ENCODE assay signal across 13 mouse cellular contexts in the genomic region with DNA sequence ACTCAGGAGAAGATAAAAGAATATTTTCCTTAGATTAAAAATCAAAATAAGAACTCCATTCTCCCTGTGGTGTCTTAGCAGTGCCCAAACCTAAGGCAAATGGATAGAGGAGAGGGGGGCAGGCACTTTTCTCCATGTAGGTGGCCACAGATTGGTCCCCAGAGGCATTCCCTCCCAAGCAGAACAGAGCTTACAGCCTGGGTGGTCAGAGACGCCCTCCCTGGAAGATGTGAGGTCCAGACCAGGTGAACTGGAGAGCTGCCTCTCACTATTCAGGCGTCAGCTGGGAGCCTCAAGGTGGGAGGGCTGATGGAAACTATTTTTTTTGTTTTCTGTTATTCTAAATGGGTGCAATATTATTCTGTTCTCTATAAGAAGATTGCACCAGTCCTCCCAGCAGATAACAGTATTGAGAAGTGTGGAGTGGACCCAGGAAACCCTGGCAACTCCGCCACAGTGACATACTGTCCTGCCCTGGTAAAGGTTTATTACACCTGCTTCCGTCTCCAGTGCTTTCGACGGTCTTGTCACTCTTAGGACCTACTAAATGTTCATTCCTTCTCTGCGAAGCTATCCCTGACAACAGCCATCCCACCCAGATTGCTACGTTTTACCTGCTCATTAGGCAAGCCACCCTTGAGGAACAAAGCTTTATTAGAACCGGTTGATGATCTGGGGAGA.
"Had no signal": no experiment of that assay in that cellular context is flagged by ENCODE, and none has a peak within 500 bp of the region (broad histone marks: within the 10 kb centered on the region; RNA-seq: fewer than 3 reads in every experiment).

No protein-coding gene starts in this region.

- H3K4me3 ChIP-seq: left cerebral cortex, adult 2 months; lung, embryonic 15.5 days; midbrain, embryonic 13.5 days; myocyte; neural tube, embryonic 12.5 days had no signal

- H3K9me3 ChIP-seq: lung, embryonic 15.5 days; neural tube, embryonic 12.5 days had no signal

- H3K36me3 ChIP-seq: lung, embryonic 15.5 days; midbrain, embryonic 13.5 days; neural tube, embryonic 12.5 days had no signal

- H3K27ac ChIP-seq: left cerebral cortex, adult 2 months; lung, embryonic 15.5 days; midbrain, embryonic 13.5 days; neural tube, embryonic 12.5 days had no signal

- ATAC-seq: intestine, embryonic 16.5 days; midbrain, embryonic 13.5 days had no signal

- H3K4me2 ChIP-seq: lung, embryonic 15.5 days; midbrain, embryonic 13.5 days; neural tube, embryonic 12.5 days had no signal

- DNase-seq: kidney, adult 9 months; lung, postnatal 14 days; retina, postnatal 1 day; right cerebral cortex, postnatal 4 days; spleen, adult 18-20 months; thymus, adult 18-20 months; thymus, postnatal 14 days had no signal

- H3K9ac ChIP-seq: lung, embryonic 15.5 days; midbrain, embryonic 13.5 days; neural tube, embryonic 12.5 days had no signal

- H3K4me1 ChIP-seq: midbrain, embryonic 13.5 days; neural tube, embryonic 12.5 days had no signal

- H3K27me3 ChIP-seq: lung, embryonic 15.5 days; midbrain, embryonic 13.5 days; neural tube, embryonic 12.5 days had no signal
